Mouse (Mus musculus) lung, postnatal 0 days (tissue): Measurements from ENCODE around the gene Midn. TPM values are rescaled to one million over a fixed set of nuclear protein-coding genes. Genes with fewer than 3 reads are reported as not detected.

Experiments
- ATAC-seq: fragments of 200-750 bp; cut with Nextera tagmentation; 2 replicates; pipeline ENCODE4 v1.8.0; 2017; ENCODE audit warnings: moderate library complexity
- DNase-seq: peaks from one replicate; pipeline ENCODE4 v3.0.0-alpha.2; 2016; ENCODE audit warnings: low spot score
- H3K27ac ChIP-seq: fragments of 300-500 bp; sonication (generic); 2 replicates; pipeline ENCODE4 v1.5.1; 2014; ENCODE audit warnings: antibody characterized with exemption, mild to moderate bottlenecking, low read length, mixed read lengths
- H3K27me3 ChIP-seq: fragments of 300-500 bp; sonication (generic); replicated peaks from 2 replicates; pipeline ENCODE4 v1.6.1; 2014; ENCODE audit warnings: low read length, mixed read lengths; ENCODE audit not compliant: insufficient read depth
- H3K36me3 ChIP-seq: fragments of 300-500 bp; sonication (generic); 2 replicates; pipeline ENCODE4 v1.6.1; 2014; ENCODE audit warnings: low read length, mixed read lengths; ENCODE audit not compliant: insufficient read depth
- H3K4me1 ChIP-seq: fragments of 300-500 bp; sonication (generic); 2 replicates; pipeline ENCODE4 v1.6.1; 2014; ENCODE audit warnings: antibody characterized with exemption, low read depth, low read length, mixed read lengths; ENCODE audit not compliant: insufficient read depth
- H3K4me2 ChIP-seq: fragments of 300-500 bp; sonication (generic); replicated peaks from 2 replicates; pipeline ENCODE4 v1.6.1; 2014; ENCODE audit warnings: low read depth, mild to moderate bottlenecking, low read length, moderate library complexity, mixed read lengths
- H3K4me3 ChIP-seq: fragments of 300-500 bp; sonication (generic); 2 replicates; pipeline ENCODE4 v1.5.1; 2014; ENCODE audit warnings: low read depth, low read length
- H3K9ac ChIP-seq: fragments of 300-500 bp; sonication (generic); replicated peaks from 2 replicates; pipeline ENCODE4 v1.6.1; 2014; ENCODE audit warnings: low read depth, mild to moderate bottlenecking
- H3K9me3 ChIP-seq: fragments of 300-500 bp; sonication (generic); 2 replicates; pipeline ENCODE4 v1.6.1; 2016; ENCODE audit warnings: low read length, mixed read lengths
- CTCF ChIP-seq: IDR thresholded peaks from 2 replicates; pipeline ENCODE4 v1.5.1; 2016; ENCODE audit warnings: antibody characterized with exemption, mild to moderate bottlenecking
- EP300 ChIP-seq: IDR thresholded peaks from 2 replicates; pipeline ENCODE4 v1.6.1; 2016; ENCODE audit warnings: antibody characterized with exemption, mild to moderate bottlenecking, control low read depth
- WGBS: fragments of 180-500 bp; shearing (Covaris S2); extraction: QIAGEN DNeasy Blood & Tissue Kit; methylation state at CpG from one replicate; pipeline ENCODE4 v1.1.7; 2014; 5-methylcytosine and 5-hydroxymethylcytosine counted together
- polyA plus RNA-seq: library from polyadenylated mRNA; unstranded; fragments of >200 nt; fragmentation: Nextera tagmentation; extraction: Ambion mirVana; gene quantifications from 2 replicates; pipeline ENCODE4 v1.2.1, GENCODE M21; 2015

Midn gene
- polyA plus RNA-seq, 1 experiment from 2014 or later, result 13.2 TPM

DNA sequence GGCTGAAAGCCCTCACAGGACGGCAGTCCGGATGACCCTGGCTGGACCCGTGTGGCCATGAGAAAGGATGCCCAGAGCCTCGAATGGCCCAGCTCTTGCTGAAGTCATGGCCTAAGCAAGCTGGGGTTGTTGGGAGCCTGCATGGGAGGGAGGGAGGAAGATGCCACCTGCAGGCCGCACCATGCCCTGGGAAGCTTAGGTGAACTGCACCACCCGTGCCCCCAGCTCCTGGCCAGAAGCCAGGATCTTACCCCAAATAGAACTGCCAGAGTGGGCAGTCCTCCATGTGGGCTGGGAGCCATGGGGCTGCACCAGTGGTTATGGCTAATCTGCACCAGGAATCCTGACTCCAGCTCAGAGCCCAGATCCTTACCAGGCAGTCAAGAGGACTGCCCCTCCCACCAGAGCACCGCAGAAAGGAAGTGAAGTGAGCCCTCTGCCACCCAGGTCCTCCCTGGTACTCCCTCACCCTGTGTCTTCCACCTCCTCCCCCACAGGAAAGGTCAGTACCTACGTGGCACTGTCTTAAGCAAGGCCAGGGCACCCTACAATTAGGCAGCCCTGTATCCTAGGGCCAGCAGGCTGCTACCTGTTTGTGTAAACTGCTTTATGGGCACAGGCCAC, 14.7 kb upstream of the Midn start:
- H3K27me3 ChIP-seq, result peaks cover 7% of the 10 kb centered on the region; the same call in 1 of the 2 replicates
- no peaks in the 10 kb centered on the region for H3K9me3 ChIP-seq
- WGBS, result 57% methylated on average over 8 of the region's 8 CpGs
- peak; percentile 32; the same call in 1 of the 2 replicates for TF ChIP-seq CTCF
- TF ChIP-seq EP300, result no peak
- peaks cover 3% of the 10 kb centered on the region; the same call in 1 of the 2 replicates for H3K4me1 ChIP-seq
- peaks cover 6% of the 10 kb centered on the region; the same call in 1 of the 2 replicates for H3K36me3 ChIP-seq
- no peak for ATAC-seq
- no peak for DNase-seq
- H3K9ac ChIP-seq, result no peak overlapping the region
- H3K4me3 ChIP-seq, result no peak overlapping the region
- no peak overlapping the region for H3K27ac ChIP-seq
- no peak overlapping the region for H3K4me2 ChIP-seq

DNA sequence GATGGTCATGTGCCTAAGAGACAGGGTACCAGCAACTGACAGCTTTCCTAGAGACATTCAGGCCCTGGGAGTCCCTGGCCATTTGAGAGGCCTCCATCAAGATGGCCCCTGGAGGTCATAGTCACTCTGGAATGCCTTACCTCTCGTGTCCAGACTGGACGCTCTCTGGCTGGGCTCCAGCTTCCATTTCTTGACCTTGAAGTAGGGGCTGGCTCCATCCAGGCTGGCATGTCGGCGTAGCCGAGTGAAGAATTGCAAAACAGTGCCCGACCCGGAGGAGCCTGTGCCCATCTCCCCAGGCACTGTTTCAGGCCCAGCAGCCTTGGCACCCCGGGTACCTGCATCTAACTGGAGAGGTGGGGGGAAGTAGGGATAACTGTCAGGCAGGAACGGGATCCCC, 13.7 kb upstream of the Midn start:
- DNase-seq, result no peak
- Histone ChIP-seq H3K36me3 (no peaks in the 10 kb centered on the region; the same call in 1 of the 2 replicates), H3K4me1 (peaks cover 7% of the 10 kb centered on the region; the same call in 1 of the 2 replicates), H3K27me3 (peaks cover 11% of the 10 kb centered on the region), H3K4me2 (no peak overlapping the region), H3K4me3 (no peak overlapping the region), H3K27ac (no peak overlapping the region), H3K9me3 (no peaks in the 10 kb centered on the region), H3K9ac (no peak overlapping the region)
- ATAC-seq, result no peak
- 73% methylated on average over 7 of the region's 9 CpGs for WGBS
- TF ChIP-seq EP300 (no peak), CTCF (no peak)

DNA sequence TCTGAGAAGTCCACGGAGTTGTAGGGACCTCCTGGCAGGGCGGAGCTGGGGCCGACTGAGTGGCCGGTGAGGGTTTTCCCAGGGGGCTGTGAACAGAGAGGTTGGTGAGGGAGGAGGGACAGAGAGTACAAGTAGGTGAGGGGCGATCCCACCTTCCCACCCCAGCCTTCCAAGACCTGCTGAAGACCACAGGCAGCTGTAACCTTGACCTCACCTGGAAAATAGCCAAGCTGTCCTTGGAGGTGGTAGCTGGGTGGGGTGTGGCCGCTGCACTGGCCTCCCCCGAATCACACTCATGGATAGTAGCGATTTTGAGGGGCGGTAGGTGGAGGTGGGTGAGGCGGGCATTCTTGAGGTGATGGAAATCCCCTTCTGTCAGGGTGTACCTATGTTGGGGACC, 12.9 kb upstream of the Midn start:
- no peak overlapping the region for H3K9ac ChIP-seq
- TF ChIP-seq EP300 (no peak), CTCF (no peak)
- H3K9me3 ChIP-seq, result no peaks in the 10 kb centered on the region
- ATAC-seq (no peak), DNase-seq (no peak)
- no peak overlapping the region for H3K4me2 ChIP-seq
- peaks cover 7% of the 10 kb centered on the region; the same call in 1 of the 2 replicates for H3K4me1 ChIP-seq
- no peak overlapping the region for H3K27ac ChIP-seq
- H3K27me3 ChIP-seq, result peaks cover 15% of the 10 kb centered on the region
- H3K36me3 ChIP-seq, result no peaks in the 10 kb centered on the region
- H3K4me3 ChIP-seq, result no peak overlapping the region
- WGBS, result 81% methylated on average over 10 of the region's 10 CpGs

DNA sequence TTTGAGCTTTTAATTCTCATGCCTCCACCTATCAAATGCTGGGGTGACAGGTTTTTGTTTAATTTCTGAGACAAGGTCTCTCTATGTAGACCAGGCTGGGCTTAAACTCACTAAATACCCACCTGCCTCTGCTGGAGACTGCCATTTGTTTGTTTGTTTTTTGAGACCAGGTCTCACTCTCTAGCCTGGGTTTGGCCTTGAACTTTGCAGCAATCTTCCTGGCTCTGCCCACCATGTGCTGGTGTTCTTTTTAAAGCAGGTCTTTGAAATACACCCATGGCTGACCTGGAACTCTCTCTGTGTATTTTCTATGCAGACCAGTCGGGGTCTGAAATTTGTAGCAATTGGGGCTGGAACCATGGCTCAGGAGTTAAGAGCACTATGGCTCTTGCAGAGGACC, 12.4 kb upstream of the Midn start:
- 86% methylated on average over 1 of the region's 1 CpGs for WGBS
- ATAC-seq, result no peak

DNA sequence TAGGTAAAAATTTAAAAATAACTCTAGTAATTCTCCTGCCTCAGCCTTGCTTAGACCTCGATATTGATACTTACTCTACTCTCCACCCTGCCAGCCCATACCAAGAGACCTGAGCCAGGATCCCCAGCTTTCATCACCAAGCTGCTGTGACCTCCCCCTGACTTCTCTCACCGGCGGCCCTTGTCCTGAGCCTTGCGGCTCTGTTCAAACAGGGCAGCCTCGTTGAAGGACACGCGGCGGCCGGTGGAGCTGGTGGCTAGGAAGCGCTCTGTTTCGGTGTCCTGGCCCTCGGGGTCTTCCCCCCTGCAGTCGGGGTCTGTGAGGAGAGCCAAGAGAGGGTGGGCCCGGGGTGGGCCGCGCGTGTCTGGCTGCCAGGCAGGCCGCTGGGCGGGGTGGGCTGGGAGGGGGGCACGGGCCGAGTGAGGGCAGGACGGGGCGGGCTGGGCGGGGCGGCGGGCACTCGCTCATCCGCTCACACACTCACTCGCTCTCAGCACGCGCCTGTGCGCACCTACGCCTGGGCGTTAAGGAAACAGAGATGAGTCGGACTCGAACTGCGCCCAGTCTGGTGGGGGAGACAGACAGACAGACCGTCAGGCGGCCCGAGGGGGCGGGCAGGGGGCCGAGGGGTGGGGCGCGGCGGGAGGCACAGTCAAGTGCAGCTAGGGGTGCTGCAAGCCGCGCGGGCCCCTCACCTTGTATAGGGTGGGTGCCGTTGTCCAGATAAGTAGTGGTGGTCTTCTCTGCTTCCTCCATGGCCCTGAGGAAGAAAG, 11.7 kb upstream of the Midn start:
- H3K9ac ChIP-seq, result no peak overlapping the region
- no peak for TF ChIP-seq EP300
- no peak for TF ChIP-seq CTCF
- H3K27me3 ChIP-seq, result peaks cover 15% of the 10 kb centered on the region
- H3K27ac ChIP-seq, result peak overlapping the region; percentile 57
- no peak for ATAC-seq
- peak overlapping the region; percentile 23 for H3K4me3 ChIP-seq
- DNase-seq, result no peak
- no peaks in the 10 kb centered on the region for H3K9me3 ChIP-seq
- H3K36me3 ChIP-seq, result no peaks in the 10 kb centered on the region
- H3K4me2 ChIP-seq, result peak overlapping the region; percentile 98
- H3K4me1 ChIP-seq, result peaks cover 7% of the 10 kb centered on the region; the same call in 1 of the 2 replicates
- WGBS, result 18% methylated on average over 38 of the region's 49 CpGs

More for the DNA sequence above, 12.4 kb upstream of the Midn start:
- Histone ChIP-seq H3K9me3 (no peaks in the 10 kb centered on the region), H3K9ac (no peak overlapping the region), H3K27ac (no peak overlapping the region), H3K4me2 (no peak overlapping the region), H3K4me3 (no peak overlapping the region), H3K36me3 (no peaks in the 10 kb centered on the region), H3K4me1 (peaks cover 7% of the 10 kb centered on the region; the same call in 1 of the 2 replicates), H3K27me3 (peaks cover 15% of the 10 kb centered on the region)
- no peak for DNase-seq
- TF ChIP-seq EP300, result no peak
- no peak for TF ChIP-seq CTCF

DNA sequence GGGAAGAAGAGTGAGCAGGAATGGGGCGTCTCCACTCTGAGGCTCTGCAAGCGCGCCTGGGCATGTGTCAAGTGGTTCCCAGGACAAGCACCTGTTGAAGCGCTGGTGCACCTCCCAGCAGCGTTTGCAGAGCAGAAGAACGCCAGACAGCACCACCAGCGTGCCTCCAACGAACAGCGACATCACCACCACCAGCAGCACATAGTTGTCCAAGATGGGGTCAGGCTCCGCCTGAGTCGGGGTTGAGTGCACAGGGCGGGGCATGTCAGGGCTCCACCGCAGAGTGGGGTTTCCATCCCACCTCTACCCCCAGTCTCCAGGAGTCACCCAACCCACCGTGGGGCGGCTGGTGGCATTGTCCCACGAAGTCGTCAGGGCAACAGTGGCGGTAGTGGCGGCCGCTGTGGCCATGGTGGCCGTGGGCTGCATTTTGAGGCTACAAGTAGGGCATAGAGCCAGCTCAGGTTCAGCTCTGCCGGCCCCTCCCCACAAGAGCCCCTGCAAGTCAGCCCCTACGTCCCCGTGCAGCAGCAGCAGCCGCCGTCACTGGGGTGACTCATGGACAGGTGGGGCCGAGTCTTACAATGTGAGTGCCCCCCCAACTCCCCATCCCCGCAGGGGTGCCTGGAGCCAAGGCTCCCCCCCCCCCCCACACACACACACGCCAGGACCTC, 11.0 kb upstream of the Midn start:
- 0 out of 2 replicates have a peak, but pooled peaks have one; percentile 27 for TF ChIP-seq EP300
- TF ChIP-seq CTCF, result no peak
- Histone ChIP-seq H3K27me3 (peaks cover 15% of the 10 kb centered on the region), H3K4me1 (peaks cover 7% of the 10 kb centered on the region; the same call in 1 of the 2 replicates), H3K4me3 (peak overlapping the region; percentile 23), H3K9ac (no peak overlapping the region), H3K4me2 (peak overlapping the region; percentile 98), H3K9me3 (no peaks in the 10 kb centered on the region), H3K27ac (peak overlapping the region; percentile 57), H3K36me3 (no peaks in the 10 kb centered on the region)
- WGBS, result 3% methylated on average over 26 of the region's 29 CpGs
- peak; percentile 76 for DNase-seq
- peak; percentile 25 for ATAC-seq
